Mouse (Mus musculus) layer of hippocampus, postnatal 36 days (tissue): ENCODE measurements around the gene Vps13d. TPM values are rescaled to one million over a fixed set of nuclear protein-coding genes. Genes with fewer than 3 reads are reported as not detected.

Source experiments
- DNase-seq, 2 experiments: peaks; one replicate each; pipeline ENCODE4 v3.0.0; 2022
- total RNA-seq, 2 experiments: library from RNA; stranded (reverse); gene quantifications; 2 replicates each; pipeline ENCODE4 v1.2.3; 2021

Gene Vps13d
- total RNA-seq, 2 experiments from 2014 or later, result 66.2 to 71.8 TPM

- no peak for DNase-seq
These were observed 254.9 kb downstream of the Vps13d start for GRCm38 (mm10) chr4:144939847-144940411.

- no peak for DNase-seq
These were observed 258.1 kb downstream of the Vps13d start for GRCm38 (mm10) chr4:144936563-144937154.

DNA sequence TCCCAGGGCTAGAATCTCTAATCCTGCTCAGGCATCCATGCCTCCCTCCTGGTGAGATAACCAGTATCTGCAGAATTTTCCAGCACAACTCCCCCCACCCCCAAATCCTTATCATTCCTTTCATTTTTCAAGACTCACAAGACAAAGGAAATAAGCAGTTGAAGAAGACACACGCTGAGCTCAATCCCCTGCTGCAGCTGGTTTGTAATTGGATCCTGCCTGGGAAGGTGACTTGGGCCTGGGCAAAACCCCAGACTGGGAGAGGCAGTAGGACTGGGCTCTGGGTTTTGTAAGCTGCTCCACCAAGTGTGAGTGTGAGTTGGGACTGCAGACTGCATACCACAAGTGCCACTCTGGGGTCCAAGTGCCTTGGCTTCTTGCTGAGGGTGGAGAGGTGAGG lies 260.3 kb downstream of the Vps13d start:
- DNase-seq, result no peak

DNA sequence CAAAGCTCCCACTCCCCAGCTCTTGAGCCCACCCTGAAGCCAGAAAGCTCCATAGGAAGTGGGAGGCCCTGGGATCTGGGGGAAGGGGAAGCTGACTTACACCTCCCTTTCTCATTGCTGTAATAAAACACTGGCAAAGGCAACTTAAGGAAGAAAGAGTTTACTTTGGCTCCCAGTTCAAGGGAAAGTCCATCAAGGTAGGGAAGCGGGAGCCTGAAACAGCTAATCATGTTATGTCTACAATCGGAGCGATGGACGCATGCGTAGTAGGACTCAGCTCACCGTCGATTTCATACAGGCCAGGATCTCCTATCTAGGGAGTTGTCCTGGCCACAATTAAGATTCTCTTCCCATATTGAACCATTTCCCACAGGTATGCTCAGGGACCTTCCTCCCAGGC lies 263.6 kb downstream of the Vps13d start:
- no peak for DNase-seq

GRCm38 (mm10) chr4:144930366-144930765 lies 264.4 kb downstream of the Vps13d start:
- DNase-seq, result no peak

- DNase-seq, result peak; percentile 62 to 74
These were observed 265.0 kb downstream of the Vps13d start for GRCm38 (mm10) chr4:144929811-144930221.

DNA sequence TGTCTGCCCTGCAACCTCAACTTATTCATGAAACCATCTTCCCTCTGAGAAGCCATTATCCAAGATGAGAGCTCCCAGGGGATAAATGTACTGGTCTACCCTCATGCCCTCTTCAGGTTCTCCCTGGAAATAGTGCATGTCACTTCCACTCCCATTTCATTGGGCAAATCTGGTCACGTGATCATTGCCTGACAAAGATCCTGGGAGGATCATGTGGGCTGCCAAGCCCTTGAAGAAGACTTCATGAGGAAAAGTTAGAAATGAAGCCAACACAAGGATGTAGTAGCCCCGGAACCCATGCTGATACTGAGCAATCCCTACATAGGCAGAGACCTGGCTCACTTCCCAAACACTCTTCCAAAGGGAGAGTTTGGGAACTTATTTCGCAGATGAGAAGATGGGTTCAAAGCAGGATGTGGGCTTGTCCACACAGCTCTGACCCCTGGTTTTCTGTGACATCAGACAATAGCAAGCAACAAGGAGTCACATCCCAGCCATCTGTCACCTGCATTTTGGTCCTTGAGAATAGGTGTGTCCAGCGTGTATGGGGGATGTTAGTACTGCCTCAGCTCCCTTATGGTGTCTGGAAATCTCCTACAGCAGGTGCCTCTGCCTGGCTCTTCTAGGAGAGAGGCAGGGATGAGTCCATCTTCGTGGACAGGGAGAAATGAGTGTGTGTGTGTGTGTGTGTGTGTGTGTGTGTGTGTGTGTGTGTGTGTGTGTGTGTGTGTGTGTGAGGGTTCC lies 265.9 kb downstream of the Vps13d start:
- no peak for DNase-seq

Other genes starting within 250 kb of the Vps13d start
- gene Tnfrsf1b, start 51.9 kb upstream of the Vps13d start, total RNA-seq, result 1 to 10 TPM; 2.2 to 4.2 TPM
- gene Tnfrsf8, start 120.2 kb upstream of the Vps13d start, total RNA-seq, result under 1 TPM; 0.86 to 0.87 TPM